Mouse (Mus musculus) embryo, embryonic 11 days (tissue): Measurements from ENCODE around the gene Akap13.

Experiments used
- DNase-seq: peaks from one replicate; pipeline ENCODE4 v3.0.0-alpha.2; 2015

Akap13 gene

GRCm38 (mm10) chr7:75568276-75568675 is 112.9 kb downstream of the Akap13 start:
- no peak for DNase-seq

- no peak for DNase-seq
These were observed 113.5 kb downstream of the Akap13 start for GRCm38 (mm10) chr7:75568883-75569282.

- DNase-seq: no peak
These were observed 114.9 kb downstream of the Akap13 start for GRCm38 (mm10) chr7:75570218-75570617.

GRCm38 (mm10) chr7:75571078-75571477 is 115.7 kb downstream of the Akap13 start:
- DNase-seq: no peak

- no peak for DNase-seq
These were observed 116.8 kb downstream of the Akap13 start for GRCm38 (mm10) chr7:75572127-75572526.

- DNase-seq: peak; percentile 66
These were observed 119.9 kb downstream of the Akap13 start for GRCm38 (mm10) chr7:75575120-75575649.

- DNase-seq: no peak
These were observed 120.7 kb downstream of the Akap13 start for GRCm38 (mm10) chr7:75575800-75576585.

GRCm38 (mm10) chr7:75576851-75577250 is 121.5 kb downstream of the Akap13 start:
- DNase-seq: no peak

- no peak for DNase-seq
These were observed 122.0 kb downstream of the Akap13 start for GRCm38 (mm10) chr7:75577353-75577752.

- no peak for DNase-seq
These were observed 123.3 kb downstream of the Akap13 start for GRCm38 (mm10) chr7:75578647-75579046.

GRCm38 (mm10) chr7:75582091-75582490 is 126.8 kb downstream of the Akap13 start:
- no peak for DNase-seq

GRCm38 (mm10) chr7:75584100-75584499 is 128.8 kb downstream of the Akap13 start:
- DNase-seq: no peak

GRCm38 (mm10) chr7:75585409-75585808 is 130.1 kb downstream of the Akap13 start:
- no peak for DNase-seq

GRCm38 (mm10) chr7:75586113-75586512 is 130.8 kb downstream of the Akap13 start:
- no peak for DNase-seq

- DNase-seq: no peak
These were observed 132.4 kb downstream of the Akap13 start for GRCm38 (mm10) chr7:75587727-75588126.

GRCm38 (mm10) chr7:75589304-75589973 is 134.1 kb downstream of the Akap13 start:
- DNase-seq: no peak

GRCm38 (mm10) chr7:75591961-75592360 is 136.6 kb downstream of the Akap13 start:
- DNase-seq: no peak

GRCm38 (mm10) chr7:75594801-75595200 is 139.5 kb downstream of the Akap13 start:
- no peak for DNase-seq

- no peak for DNase-seq
These were observed 139.9 kb downstream of the Akap13 start for GRCm38 (mm10) chr7:75595268-75595667.

GRCm38 (mm10) chr7:75596058-75596748 is 140.9 kb downstream of the Akap13 start:
- DNase-seq: no peak

GRCm38 (mm10) chr7:75597840-75598239 is 142.5 kb downstream of the Akap13 start:
- no peak for DNase-seq

- DNase-seq: no peak
These were observed 145.2 kb downstream of the Akap13 start for GRCm38 (mm10) chr7:75600360-75601075.

GRCm38 (mm10) chr7:75607248-75607647 is 151.9 kb downstream of the Akap13 start:
- DNase-seq: no peak
